Mouse (Mus musculus) neutrophil, adult 5-6 weeks (primary cell): ENCODE results near the gene Cxcr5. TPM values are rescaled to one million over a fixed set of nuclear protein-coding genes. Genes with fewer than 3 reads are reported as not detected.

Experiments used
- ATAC-seq: fragments of 151-379, 151-347 bp; 2 replicates; pipeline ENCODE4 v1.8.0; 2017; ENCODE audit warnings: mild to moderate bottlenecking, moderate TSS enrichment; ENCODE audit not compliant: insufficient number of reproducible peaks, poor library complexity, low FRiP score, severe bottlenecking; ENCODE audit errors: extremely low read depth
- total RNA-seq: library from RNA; stranded (forward); fragments of 200-1000 nt; gene quantifications from 2 replicates; pipeline ENCODE4 v1.2.3, GENCODE M21; 2017

Gene Cxcr5
- total RNA-seq, 1 experiment from 2014 or later = 207 TPM

GRCm38 (mm10) chr9:44486741-44487421 lies 74.8 kb downstream of the Cxcr5 start:
- ATAC-seq = no peak

GRCm38 (mm10) chr9:44486335-44486734 lies 75.3 kb downstream of the Cxcr5 start:
- ATAC-seq = no peak

GRCm38 (mm10) chr9:44485516-44486161 lies 76.0 kb downstream of the Cxcr5 start:
- no peak for ATAC-seq

GRCm38 (mm10) chr9:44485105-44485515 lies 76.6 kb downstream of the Cxcr5 start:
- no peak for ATAC-seq

- no peak for ATAC-seq
These were observed 77.2 kb downstream of the Cxcr5 start for GRCm38 (mm10) chr9:44484311-44485104.

- no peak for ATAC-seq
These were observed 78.1 kb downstream of the Cxcr5 start for GRCm38 (mm10) chr9:44483510-44484044.

GRCm38 (mm10) chr9:44483041-44483509 lies 78.6 kb downstream of the Cxcr5 start:
- ATAC-seq = no peak

- peak; percentile 55 for ATAC-seq
These were observed 79.1 kb downstream of the Cxcr5 start, which contains the start of gene Bcl9l for GRCm38 (mm10) chr9:44482552-44482951. TSS of gene Bcl9l (plus strand) at chr9:44482825.

- ATAC-seq = 0 out of 2 replicates have a peak, but pooled peaks have one; percentile 7
These were observed 79.6 kb downstream of the Cxcr5 start for GRCm38 (mm10) chr9:44482112-44482511.

GRCm38 (mm10) chr9:44479628-44480428 lies 81.8 kb downstream of the Cxcr5 start:
- peak; percentile 59 for ATAC-seq

- no peak for ATAC-seq
These were observed 82.6 kb downstream of the Cxcr5 start for GRCm38 (mm10) chr9:44478959-44479605.

- ATAC-seq = no peak
These were observed 83.3 kb downstream of the Cxcr5 start for GRCm38 (mm10) chr9:44478229-44478921.

GRCm38 (mm10) chr9:44477339-44478228 lies 84.1 kb downstream of the Cxcr5 start:
- ATAC-seq = peak; percentile 55

GRCm38 (mm10) chr9:44475936-44476335 lies 85.7 kb downstream of the Cxcr5 start:
- no peak for ATAC-seq

GRCm38 (mm10) chr9:44474327-44474726 lies 87.3 kb downstream of the Cxcr5 start:
- ATAC-seq = no peak

GRCm38 (mm10) chr9:44473184-44473583 lies 88.5 kb downstream of the Cxcr5 start:
- no peak for ATAC-seq

GRCm38 (mm10) chr9:44468800-44469199 lies 92.9 kb downstream of the Cxcr5 start:
- ATAC-seq = no peak
